Mouse (Mus musculus): Measurements from ENCODE around the gene Cdx2. TPM values are rescaled to one million over a fixed set of nuclear protein-coding genes. Genes with fewer than 3 reads are reported as not detected.
A peak's percentile ranks its signal among the peaks of the same experiment; 100 is the strongest.

Gene Cdx2
- polyA plus RNA-seq, 1 experiment from 2014 or later = not detected

DNA sequence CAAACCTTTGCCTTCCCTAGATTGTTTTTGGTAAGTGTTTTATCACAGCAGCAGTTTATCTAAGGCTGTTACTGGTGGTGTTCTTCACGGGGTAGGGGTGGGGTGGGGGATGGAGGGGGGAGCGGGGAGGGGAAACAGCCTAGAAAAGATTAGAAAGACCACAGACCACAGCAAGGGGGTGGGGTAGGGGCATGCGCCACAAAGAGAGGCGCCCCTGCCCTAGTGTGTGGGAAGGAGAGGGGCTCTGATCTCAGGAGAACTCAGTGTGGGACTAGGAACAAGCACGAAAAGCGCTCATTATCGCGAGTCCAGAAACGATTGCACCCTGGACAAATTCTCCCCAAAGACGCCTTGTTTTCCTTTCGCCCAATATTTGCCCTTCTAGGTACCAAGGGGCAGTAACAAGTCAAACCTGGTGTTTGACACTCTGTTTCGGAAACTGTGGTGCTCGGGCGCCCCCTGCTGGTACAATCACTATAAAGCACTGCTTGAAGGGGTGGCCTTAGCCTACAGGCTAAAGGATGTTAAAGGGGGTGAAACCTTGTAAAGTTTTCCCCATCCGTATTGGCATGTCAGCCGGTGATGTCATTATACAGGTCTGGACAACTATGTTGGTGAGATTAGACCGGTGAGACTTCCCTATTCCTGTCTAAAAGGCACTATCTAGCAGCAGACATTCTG, 16.3 kb upstream of the Cdx2 start:
- Histone ChIP-seq H3K4me1 (ENCODE audit: control insufficient read depth, insufficient read depth, low read length) (no peaks in the 10 kb centered on the region), H3K27ac (ENCODE audit: low read depth, low read length) (no peak overlapping the region), H3K36me3 (ENCODE audit: control insufficient read depth, insufficient read depth, low read length) (no peaks in the 10 kb centered on the region), H3K9me3 (ENCODE audit: control insufficient read depth, low read length) (no peaks in the 10 kb centered on the region), H3K27me3 (ENCODE audit: control insufficient read depth, insufficient read depth, low read length) (peaks cover 10% of the 10 kb centered on the region), H3K4me3 (ENCODE audit: low read depth, low read length) (no peak overlapping the region), H3K9ac (ENCODE audit: low read length) (no peak overlapping the region), H3K4me2 (ENCODE audit: low read depth) (no peak overlapping the region)
- DNase-seq (ENCODE audit: low spot score) (peak; percentile 75), ATAC-seq (ENCODE audit: insufficient read depth, low FRiP score, low TSS enrichment) (peak; percentile 13; the same call in 1 of the 2 replicates)
- 17% methylated on average over 17 of the region's 17 CpGs for WGBS

DNA sequence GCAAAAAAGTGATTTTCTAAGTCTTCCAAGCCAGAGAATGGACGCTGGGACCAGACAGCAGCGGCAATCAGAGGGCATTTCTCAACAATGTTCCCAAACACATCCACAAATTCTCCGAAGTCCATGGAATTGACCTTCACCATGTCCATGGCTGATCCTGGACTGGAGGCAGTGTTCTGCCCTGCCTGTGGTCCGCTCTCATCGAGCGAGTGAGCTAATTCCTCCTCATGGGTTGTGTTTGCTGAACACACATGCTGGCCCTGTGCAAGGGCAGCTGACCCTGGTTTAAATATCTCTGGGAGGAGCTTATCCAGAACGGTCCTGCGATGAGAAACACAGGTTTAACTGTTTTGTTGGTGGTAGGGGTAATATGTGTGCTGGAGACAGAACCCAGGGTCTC, 15.1 kb upstream of the Cdx2 start, which contains the start of gene Urad:
Gene Urad (minus strand): TSS at position 258 of the 400 bp plus-strand sequence.
- 74% methylated on average over 8 of the region's 8 CpGs for WGBS
- DNase-seq (ENCODE audit: low spot score) = no peak
- H3K27me3 ChIP-seq (ENCODE audit: control insufficient read depth, insufficient read depth, low read length) = peaks cover 22% of the 10 kb centered on the region

DNA sequence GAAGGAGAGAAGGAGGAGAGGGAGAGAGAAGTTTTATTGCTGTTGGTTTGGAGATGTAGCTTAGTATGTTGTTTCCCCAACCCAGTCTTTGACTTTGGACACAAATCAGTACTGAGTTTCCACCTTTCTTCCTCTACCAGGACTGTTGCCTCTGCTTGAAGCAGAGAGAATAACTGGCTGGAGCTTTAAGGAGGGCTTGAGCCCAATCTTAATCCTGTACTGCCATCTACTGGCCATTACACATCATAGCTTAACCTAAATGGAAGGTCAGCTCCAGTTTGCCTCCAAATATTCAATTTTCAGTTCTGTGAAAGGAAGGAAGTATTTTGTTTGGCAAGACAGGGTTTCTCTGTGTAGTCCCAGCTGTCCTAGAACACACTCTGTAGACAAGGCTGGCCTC, 12.6 kb upstream of the Cdx2 start:
- Histone ChIP-seq H3K27ac (ENCODE audit: low read depth, low read length) (no peak overlapping the region), H3K36me3 (ENCODE audit: control insufficient read depth, insufficient read depth, low read length) (no peaks in the 10 kb centered on the region), H3K9ac (ENCODE audit: low read length) (no peak overlapping the region), H3K27me3 (ENCODE audit: control insufficient read depth, insufficient read depth, low read length) (peaks cover 48% of the 10 kb centered on the region), H3K9me3 (ENCODE audit: control insufficient read depth, low read length) (no peaks in the 10 kb centered on the region), H3K4me3 (ENCODE audit: low read depth, low read length) (no peak overlapping the region), H3K4me2 (ENCODE audit: low read depth) (no peak overlapping the region), H3K4me1 (ENCODE audit: control insufficient read depth, insufficient read depth, low read length) (0 out of 2 replicates have a peak, but pooled peaks cover 3% of the 10 kb centered on the region)
- no peak for ATAC-seq (ENCODE audit: insufficient read depth, low FRiP score, low TSS enrichment)
- peak; percentile 29 for DNase-seq (ENCODE audit: low spot score)

More for the DNA sequence above, 15.1 kb upstream of the Cdx2 start, which contains the start of gene Urad:
- Histone ChIP-seq H3K4me1 (ENCODE audit: control insufficient read depth, insufficient read depth, low read length) (no peaks in the 10 kb centered on the region), H3K9ac (ENCODE audit: low read length) (no peak within 1 kb of the TSS), H3K36me3 (ENCODE audit: control insufficient read depth, insufficient read depth, low read length) (no peaks in the 10 kb centered on the region), H3K4me3 (ENCODE audit: low read depth, low read length) (no peak within 1 kb of the TSS), H3K27ac (ENCODE audit: low read depth, low read length) (no peak within 1 kb of the TSS), H3K9me3 (ENCODE audit: control insufficient read depth, low read length) (no peaks in the 10 kb centered on the region), H3K4me2 (ENCODE audit: low read depth) (no peak within 1 kb of the TSS)
- no peak for ATAC-seq (ENCODE audit: insufficient read depth, low FRiP score, low TSS enrichment)

DNA sequence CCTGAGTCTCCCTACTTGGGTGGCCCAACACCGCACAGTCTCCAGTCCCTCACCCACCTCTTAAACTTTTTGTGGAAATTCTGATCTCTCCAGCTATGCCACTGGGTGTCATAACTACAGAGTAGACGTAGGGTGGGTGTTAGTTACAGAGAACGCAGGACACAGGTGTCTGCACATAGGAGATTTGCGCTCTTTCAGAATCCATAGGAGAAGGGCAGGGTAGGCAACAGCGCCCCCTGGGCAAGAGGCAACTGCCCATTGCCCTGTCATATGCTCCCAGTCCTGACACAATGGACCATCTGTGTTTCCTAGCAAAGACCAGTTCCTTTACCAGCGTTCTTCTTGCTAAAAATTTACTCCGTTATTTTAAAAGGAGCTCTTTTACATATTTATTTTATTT, 10.9 kb upstream of the Cdx2 start:
- peak; percentile 13 for DNase-seq (ENCODE audit: low spot score)
- no peak for ATAC-seq (ENCODE audit: insufficient read depth, low FRiP score, low TSS enrichment)
- no peak overlapping the region for H3K4me3 ChIP-seq (ENCODE audit: low read depth, low read length)
- H3K9me3 ChIP-seq (ENCODE audit: control insufficient read depth, low read length) = no peaks in the 10 kb centered on the region
- H3K27ac ChIP-seq (ENCODE audit: low read depth, low read length) = no peak overlapping the region
- no peaks in the 10 kb centered on the region for H3K36me3 ChIP-seq (ENCODE audit: control insufficient read depth, insufficient read depth, low read length)
- 23% methylated on average over 7 of the region's 7 CpGs for WGBS
- H3K4me2 ChIP-seq (ENCODE audit: low read depth) = no peak overlapping the region
- H3K27me3 ChIP-seq (ENCODE audit: control insufficient read depth, insufficient read depth, low read length) = peaks cover 64% of the 10 kb centered on the region
- H3K9ac ChIP-seq (ENCODE audit: low read length) = no peak overlapping the region
- H3K4me1 ChIP-seq (ENCODE audit: control insufficient read depth, insufficient read depth, low read length) = 0 out of 2 replicates have a peak, but pooled peaks cover 3% of the 10 kb centered on the region

DNA sequence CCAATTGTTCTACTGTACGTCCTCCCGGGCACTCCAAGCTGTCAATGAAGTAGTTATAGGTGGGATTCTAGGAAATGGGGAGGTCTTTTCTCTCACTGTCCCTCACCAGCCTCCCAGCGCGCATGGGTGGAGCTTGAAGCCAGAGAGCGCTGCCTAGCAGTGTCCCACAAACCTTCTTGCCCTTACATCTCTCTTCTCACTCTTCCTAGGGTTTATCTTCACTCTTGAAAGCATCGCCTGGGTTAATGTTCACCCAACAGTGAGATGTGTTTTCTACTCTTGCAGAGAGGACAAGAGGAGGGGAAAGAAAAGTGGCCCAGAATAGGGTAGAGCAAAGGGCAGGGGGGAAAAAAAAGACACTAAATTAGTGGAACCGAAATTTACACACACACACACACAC, 10.3 kb upstream of the Cdx2 start:
- DNase-seq (ENCODE audit: low spot score) = peak; percentile 6
- Histone ChIP-seq H3K27ac (ENCODE audit: low read depth, low read length) (no peak overlapping the region), H3K4me1 (ENCODE audit: control insufficient read depth, insufficient read depth, low read length) (0 out of 2 replicates have a peak, but pooled peaks cover 3% of the 10 kb centered on the region), H3K27me3 (ENCODE audit: control insufficient read depth, insufficient read depth, low read length) (peaks cover 71% of the 10 kb centered on the region), H3K36me3 (ENCODE audit: control insufficient read depth, insufficient read depth, low read length) (no peaks in the 10 kb centered on the region), H3K4me3 (ENCODE audit: low read depth, low read length) (no peak overlapping the region), H3K4me2 (ENCODE audit: low read depth) (no peak overlapping the region), H3K9me3 (ENCODE audit: control insufficient read depth, low read length) (no peaks in the 10 kb centered on the region), H3K9ac (ENCODE audit: low read length) (no peak overlapping the region)
- 2% methylated on average over 7 of the region's 7 CpGs for WGBS
- no peak for ATAC-seq (ENCODE audit: insufficient read depth, low FRiP score, low TSS enrichment)

DNA sequence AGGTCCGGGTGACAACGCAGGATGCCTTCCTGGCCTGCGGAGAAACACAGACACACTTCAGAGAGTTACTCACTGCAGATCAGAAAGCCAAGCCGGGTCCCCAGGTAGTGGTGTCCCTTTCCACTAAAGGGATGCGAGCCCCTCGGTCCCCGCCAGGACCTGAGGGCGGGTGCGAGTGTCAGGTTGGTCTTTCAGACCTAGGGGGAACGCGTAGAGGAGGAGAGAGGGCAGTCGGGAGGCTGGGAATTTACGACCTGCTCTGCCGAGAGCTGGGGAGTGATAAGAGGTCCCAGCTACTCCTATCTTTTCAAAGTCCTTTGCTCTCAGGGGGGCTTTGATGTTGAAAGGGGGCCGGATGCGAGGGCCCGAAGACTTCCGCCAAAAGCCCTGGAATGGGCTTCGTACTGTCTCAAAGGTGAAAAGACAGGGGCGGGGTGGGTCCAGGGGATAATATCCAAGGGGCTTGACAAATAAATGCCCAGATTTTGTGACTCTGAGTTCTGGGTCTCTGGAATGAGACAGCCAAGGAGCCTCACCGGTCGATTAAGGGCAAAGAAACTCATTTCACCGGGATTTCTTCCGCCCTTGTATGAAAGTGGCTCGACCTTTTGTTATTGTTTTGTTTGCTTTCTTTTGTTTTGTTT, 8.5 kb upstream of the Cdx2 start:
- H3K4me3 ChIP-seq (ENCODE audit: low read depth, low read length) = no peak overlapping the region
- WGBS = under 1% methylated on average over 25 of the region's 25 CpGs
- DNase-seq (ENCODE audit: low spot score) (no peak), ATAC-seq (ENCODE audit: insufficient read depth, low FRiP score, low TSS enrichment) (no peak)
- H3K4me2 ChIP-seq (ENCODE audit: low read depth) = no peak overlapping the region
- H3K9me3 ChIP-seq (ENCODE audit: control insufficient read depth, low read length) = no peaks in the 10 kb centered on the region
- no peaks in the 10 kb centered on the region for H3K36me3 ChIP-seq (ENCODE audit: control insufficient read depth, insufficient read depth, low read length)
- H3K27ac ChIP-seq (ENCODE audit: low read depth, low read length) = no peak overlapping the region
- H3K9ac ChIP-seq (ENCODE audit: low read length) = no peak overlapping the region
- peaks cover 86% of the 10 kb centered on the region for H3K27me3 ChIP-seq (ENCODE audit: control insufficient read depth, insufficient read depth, low read length)
- H3K4me1 ChIP-seq (ENCODE audit: control insufficient read depth, insufficient read depth, low read length) = 0 out of 2 replicates have a peak, but pooled peaks cover 3% of the 10 kb centered on the region

DNA sequence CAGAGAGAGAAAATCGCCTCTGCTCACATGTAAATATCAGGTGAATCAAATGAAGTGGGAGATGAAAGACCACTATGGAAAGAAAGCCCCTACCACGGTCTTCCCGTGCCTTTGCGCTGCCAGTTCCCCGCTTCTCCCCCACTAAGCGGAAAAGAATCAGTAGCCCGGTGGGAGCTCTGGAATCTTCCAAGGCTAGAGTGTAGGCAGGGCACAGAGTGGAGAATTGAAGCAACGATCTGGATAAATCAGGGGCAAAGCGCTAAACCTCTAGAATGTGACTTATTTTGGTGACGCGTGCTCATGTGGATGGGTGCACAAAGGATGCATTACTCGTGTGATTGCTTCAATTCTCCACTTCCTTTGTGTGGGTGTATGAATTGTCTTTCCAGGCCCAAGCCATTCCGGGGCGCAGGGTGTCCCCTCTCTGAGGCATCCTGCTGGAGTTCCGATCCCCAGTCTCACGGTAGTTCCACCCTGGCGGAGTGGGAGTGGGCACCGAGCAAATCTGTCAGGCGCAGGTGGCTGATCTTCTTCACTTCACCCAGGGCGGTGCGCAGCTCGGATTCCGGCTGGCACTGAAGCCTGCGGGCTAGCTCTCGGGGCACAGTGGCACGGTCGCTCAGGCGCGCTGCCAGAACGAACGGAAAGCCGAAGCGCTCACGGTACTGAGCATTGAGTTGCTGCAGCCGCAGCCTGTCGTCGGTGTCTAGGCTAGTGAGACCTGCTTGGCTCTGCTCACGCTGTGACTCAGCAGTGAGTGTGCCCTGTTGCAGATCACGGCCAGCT, 7.8 kb upstream of the Cdx2 start:
- no peak overlapping the region for H3K9ac ChIP-seq (ENCODE audit: low read length)
- no peak overlapping the region for H3K27ac ChIP-seq (ENCODE audit: low read depth, low read length)
- 0 out of 2 replicates have a peak, but pooled peaks cover 3% of the 10 kb centered on the region for H3K4me1 ChIP-seq (ENCODE audit: control insufficient read depth, insufficient read depth, low read length)
- DNase-seq (ENCODE audit: low spot score) (peak; percentile 31), ATAC-seq (ENCODE audit: insufficient read depth, low FRiP score, low TSS enrichment) (no peak)
- under 1% methylated on average over 39 of the region's 39 CpGs for WGBS
- no peaks in the 10 kb centered on the region for H3K36me3 ChIP-seq (ENCODE audit: control insufficient read depth, insufficient read depth, low read length)
- no peaks in the 10 kb centered on the region for H3K9me3 ChIP-seq (ENCODE audit: control insufficient read depth, low read length)
- peaks cover 89% of the 10 kb centered on the region for H3K27me3 ChIP-seq (ENCODE audit: control insufficient read depth, insufficient read depth, low read length)
- H3K4me2 ChIP-seq (ENCODE audit: low read depth) = no peak overlapping the region
- no peak overlapping the region for H3K4me3 ChIP-seq (ENCODE audit: low read depth, low read length)

DNA sequence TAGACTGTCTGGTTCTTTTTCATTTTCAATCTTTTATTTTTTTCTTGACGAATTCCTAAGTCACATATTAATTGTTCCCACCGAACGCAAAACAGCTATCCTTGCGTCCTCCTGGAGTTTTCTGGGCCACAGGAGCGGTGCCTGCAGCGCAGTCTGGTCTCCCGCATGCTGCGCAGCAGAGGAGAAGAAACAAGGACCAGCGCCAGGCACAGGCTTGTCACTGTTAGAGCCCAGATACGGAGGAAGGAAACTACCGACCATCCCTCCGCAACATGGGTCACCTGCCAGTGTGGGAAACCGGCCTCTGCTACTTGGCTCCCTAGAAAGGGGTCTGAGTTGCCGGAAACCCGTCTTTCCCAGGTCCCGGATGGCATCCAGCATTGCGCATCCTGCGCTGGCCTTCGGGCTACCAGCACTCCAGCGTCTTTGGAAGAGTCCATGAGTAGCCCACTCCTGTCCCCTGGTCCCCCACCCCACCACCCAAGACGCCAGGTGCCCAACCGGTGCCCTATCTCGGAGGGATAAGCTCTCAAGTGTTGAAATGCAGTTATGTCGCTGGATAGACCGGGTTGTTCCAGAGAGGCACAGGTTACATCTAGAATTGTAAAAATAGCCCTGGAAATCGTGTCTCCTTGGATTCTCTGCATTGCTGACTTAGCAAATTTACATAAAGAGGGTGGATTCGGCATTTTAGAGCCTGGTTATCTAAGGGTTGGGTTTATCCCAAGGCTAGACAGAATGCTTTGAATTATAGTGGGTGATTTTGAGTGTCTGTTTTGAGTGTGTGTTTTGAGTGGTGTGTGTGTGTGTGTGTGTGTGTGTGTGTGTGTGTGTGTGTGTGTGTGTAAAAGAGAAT, 6.0 kb upstream of the Cdx2 start:
- no peak overlapping the region for H3K9ac ChIP-seq (ENCODE audit: low read length)
- no peak overlapping the region for H3K4me3 ChIP-seq (ENCODE audit: low read depth, low read length)
- DNase-seq (ENCODE audit: low spot score) (peak; percentile 6), ATAC-seq (ENCODE audit: insufficient read depth, low FRiP score, low TSS enrichment) (no peak)
- WGBS = 2% methylated on average over 27 of the region's 27 CpGs
- peaks cover 100% of the 10 kb centered on the region for H3K27me3 ChIP-seq (ENCODE audit: control insufficient read depth, insufficient read depth, low read length)
- no peaks in the 10 kb centered on the region for H3K9me3 ChIP-seq (ENCODE audit: control insufficient read depth, low read length)
- no peak overlapping the region for H3K27ac ChIP-seq (ENCODE audit: low read depth, low read length)
- no peak overlapping the region for H3K4me2 ChIP-seq (ENCODE audit: low read depth)
- no peaks in the 10 kb centered on the region for H3K36me3 ChIP-seq (ENCODE audit: control insufficient read depth, insufficient read depth, low read length)
- 0 out of 2 replicates have a peak, but pooled peaks cover 3% of the 10 kb centered on the region for H3K4me1 ChIP-seq (ENCODE audit: control insufficient read depth, insufficient read depth, low read length)
